ENCODE assay signal across 14 mouse cellular contexts in genomic region chr6:53904186-53904585, GRCm38 (mm10).
A peak's percentile ranks its signal among the peaks of the same experiment; 100 is the strongest.
DNase-seq lines count a peak whose midpoint lies in the region; ATAC-seq and TF ChIP-seq lines count a peak whose summit lies in the region.
"Had no signal": no experiment of that assay in that cellular context is flagged by ENCODE, and none has a peak within 500 bp of the region (broad histone marks: within the 10 kb centered on the region; RNA-seq: fewer than 3 reads in every experiment).

No protein-coding gene starts in this region.

- H3K27me3 ChIP-seq in kidney, embryonic 16.5 days (ENCODE audit: insufficient read depth, low read length), result no peaks in the 10 kb centered on the region
- no peaks in the 10 kb centered on the region for H3K27me3 ChIP-seq in kidney, adult 2 months (replicated peaks; ENCODE audit: control insufficient read depth, insufficient read depth, low read length)
- H3K27me3 ChIP-seq in midbrain, embryonic 14.5 days (ENCODE audit: control insufficient read depth, insufficient read depth, low read length), result no peaks in the 10 kb centered on the region
- no peaks in the 10 kb centered on the region for H3K27me3 ChIP-seq in midbrain, embryonic 16.5 days (ENCODE audit: control insufficient read depth, insufficient read depth, low read depth, low read length)
- H3K27me3 ChIP-seq in limb, embryonic 12.5 days, result no peaks in the 10 kb centered on the region

- no peak for TF ChIP-seq CTCF in kidney, adult 2 months (conservative IDR thresholded peaks at IDR 0.05; ENCODE audit: insufficient read depth, insufficient read length, low read depth, low read length)

- H3K36me3 ChIP-seq in kidney, embryonic 16.5 days (ENCODE audit: insufficient read depth, low read length), result no peaks in the 10 kb centered on the region
- H3K36me3 ChIP-seq in kidney, adult 2 months (ENCODE audit: control insufficient read depth, insufficient read depth, low read length), result no peaks in the 10 kb centered on the region
- H3K36me3 ChIP-seq in midbrain, embryonic 14.5 days (ENCODE audit: control insufficient read depth, insufficient read depth, low read length), result no peaks in the 10 kb centered on the region
- H3K36me3 ChIP-seq in midbrain, embryonic 16.5 days (ENCODE audit: control insufficient read depth, insufficient read depth, low read length), result no peaks in the 10 kb centered on the region
- H3K36me3 ChIP-seq in limb, embryonic 12.5 days, result no peaks in the 10 kb centered on the region

- WGBS in kidney, embryonic 16.5 days, result 47% methylated on average over 3 of the region's 3 CpGs
- 70% methylated on average over 3 of the region's 3 CpGs for WGBS in kidney, adult 2 months
- 41% methylated on average over 3 of the region's 3 CpGs for WGBS in midbrain, embryonic 14.5 days
- 35% methylated on average over 3 of the region's 3 CpGs for WGBS in midbrain, embryonic 16.5 days
- WGBS in limb, embryonic 12.5 days, result 45% methylated on average over 3 of the region's 3 CpGs

- no peak overlapping the region for H3K9ac ChIP-seq in kidney, embryonic 16.5 days (replicated peaks; ENCODE audit: low read length)
- no peak overlapping the region for H3K9ac ChIP-seq in midbrain, embryonic 14.5 days (replicated peaks; ENCODE audit: low read length)
- no peak overlapping the region for H3K9ac ChIP-seq in midbrain, embryonic 16.5 days (ENCODE audit: low read depth, low read length)
- H3K9ac ChIP-seq in limb, embryonic 12.5 days (replicated peaks), result no peak overlapping the region
- H3K9ac ChIP-seq: forebrain, postnatal 0 days; liver, embryonic 14.5 days had no signal

- no peak for DNase-seq in kidney, adult 2 months
- peak; percentile 31 for DNase-seq in midbrain, embryonic 14.5 days
- DNase-seq in yolk sac, embryonic 10.5 days (ENCODE audit: low spot score), result no peak
- DNase-seq: cerebellum, adult 18-20 months; forebrain, postnatal 0 days; gastrocnemius, adult 2 months; kidney, adult 8-10 months; thymus, postnatal 4 days had no signal

- TF ChIP-seq POLR2A in kidney, adult 2 months (IDR thresholded peaks at IDR 0.05; ENCODE audit: low read depth, low read length), result no peak

- no peak overlapping the region for H3K4me2 ChIP-seq in kidney, embryonic 16.5 days (replicated peaks; ENCODE audit: low read depth, low read length)
- no peak overlapping the region for H3K4me2 ChIP-seq in midbrain, embryonic 14.5 days (ENCODE audit: low read length)
- no peak overlapping the region for H3K4me2 ChIP-seq in midbrain, embryonic 16.5 days (ENCODE audit: low read length)
- H3K4me2 ChIP-seq in limb, embryonic 12.5 days, result no peak overlapping the region

- no peak overlapping the region for H3K4me3 ChIP-seq in kidney, embryonic 16.5 days (ENCODE audit: low read length)
- H3K4me3 ChIP-seq in kidney, adult 2 months (ENCODE audit: insufficient read depth, low read depth, low read length), result no peak overlapping the region
- H3K4me3 ChIP-seq in midbrain, embryonic 14.5 days (replicated peaks; ENCODE audit: low read depth, low read length), result no peak overlapping the region
- no peak overlapping the region for H3K4me3 ChIP-seq in midbrain, embryonic 16.5 days (ENCODE audit: low read depth, low read length)
- no peak overlapping the region for H3K4me3 ChIP-seq in limb, embryonic 12.5 days (replicated peaks)
- H3K4me3 ChIP-seq: erythroblast, embryonic 14.5 days; gastrocnemius, adult 2 months had no signal

- H3K9me3 ChIP-seq in kidney, embryonic 16.5 days (ENCODE audit: low read length), result no peaks in the 10 kb centered on the region
- no peaks in the 10 kb centered on the region for H3K9me3 ChIP-seq in midbrain, embryonic 14.5 days (ENCODE audit: control insufficient read depth, low read length)
- H3K9me3 ChIP-seq in midbrain, embryonic 16.5 days (replicated peaks; ENCODE audit: control insufficient read depth, low read length, poor library complexity, severe bottlenecking), result no peaks in the 10 kb centered on the region
- H3K9me3 ChIP-seq in limb, embryonic 12.5 days, result no peaks in the 10 kb centered on the region

- H3K27ac ChIP-seq in kidney, embryonic 16.5 days (ENCODE audit: low read length), result peak overlapping the region; percentile 84
- no peak overlapping the region for H3K27ac ChIP-seq in kidney, adult 2 months (ENCODE audit: insufficient read depth, low read depth, low read length)
- no peak overlapping the region for H3K27ac ChIP-seq in midbrain, embryonic 14.5 days (replicated peaks; ENCODE audit: low read depth, low read length)
- no peak overlapping the region for H3K27ac ChIP-seq in midbrain, embryonic 16.5 days (ENCODE audit: low read length)
- peak overlapping the region; percentile 79 for H3K27ac ChIP-seq in limb, embryonic 12.5 days
- H3K27ac ChIP-seq: liver, embryonic 14.5 days had no signal

- ATAC-seq in kidney, embryonic 16.5 days (ENCODE audit: low FRiP score, low TSS enrichment), result no peak
- no peak for ATAC-seq in midbrain, embryonic 14.5 days (ENCODE audit: low FRiP score, low TSS enrichment)
- ATAC-seq in midbrain, embryonic 16.5 days, result no peak
- ATAC-seq in limb, embryonic 12.5 days (ENCODE audit: insufficient number of reproducible peaks, insufficient read depth, low FRiP score, low TSS enrichment, low read depth), result no peak
- no peak for ATAC-seq in megakaryocyte, adult 5-6 weeks (ENCODE audit: poor library complexity, severe bottlenecking)
- ATAC-seq: forebrain, postnatal 0 days had no signal

- peaks cover 49% of the 10 kb centered on the region for H3K4me1 ChIP-seq in kidney, embryonic 16.5 days (ENCODE audit: insufficient read depth, low read length)
- peaks cover 3% of the 10 kb centered on the region; the same call in 1 of the 2 replicates for H3K4me1 ChIP-seq in kidney, adult 2 months (ENCODE audit: control insufficient read depth, insufficient read depth, low read length)
- peaks cover 1% of the 10 kb centered on the region; the same call in 1 of the 2 replicates for H3K4me1 ChIP-seq in midbrain, embryonic 14.5 days (ENCODE audit: control insufficient read depth, insufficient read depth, low read length)
- H3K4me1 ChIP-seq in midbrain, embryonic 16.5 days (ENCODE audit: control insufficient read depth, insufficient read depth, low read length), result peaks cover 2% of the 10 kb centered on the region; the same call in 1 of the 2 replicates
- peaks cover 57% of the 10 kb centered on the region for H3K4me1 ChIP-seq in limb, embryonic 12.5 days (replicated peaks)

Comparison
In these comparisons a context has a peak if more than half of its experiments do, and no peak if none do; other contexts are left out.
1. H3K27ac ChIP-seq: peak in kidney, embryonic 16.5 days (single experiment) and limb, embryonic 12.5 days (single experiment); none in kidney, adult 2 months (single experiment), midbrain, embryonic 14.5 days (single experiment) and midbrain, embryonic 16.5 days (single experiment).